Mouse (Mus musculus) heart, postnatal 14 days (tissue): ENCODE measurements at regions not wholly inside any gene's neighbourhood (a gene's known extent, or its start where the extent isn't known, plus 50 kb on each side); places are given as distances from the start of the nearest gene placed in this dataset.
A peak's percentile ranks its signal among the peaks of the same experiment; 100 is the strongest.
"Not testable (repeated sequence)": the region's sequence is repeated elsewhere in the genome, so short reads cannot be mapped to it uniquely, and the experiment has no call there.

Experiments
- DNase-seq, 2 experiments: peaks; one replicate each; pipeline ENCODE4 v3.0.0; 2021 to 2022
- intact Hi-C: fragments of 180-260 bp; cut with DNase I; formaldehyde crosslinking; loops from one replicate; pipeline ENCODE4 v1.15.1; 2025

- no peak for DNase-seq
- intact Hi-C loops: no loop called here
Observed at GRCm38 (mm10) chr5:102123285-102123684, 53.6 kb upstream of the Wdfy3 start.

GRCm38 (mm10) chr5:102126737-102127136 is 57.0 kb upstream of the Wdfy3 start:
- DNase-seq: peak; percentile 35 to 51
- intact Hi-C loops: no loop called here

GRCm38 (mm10) chr5:102147991-102148390 is 78.3 kb upstream of the Wdfy3 start:
- intact Hi-C loops: loop anchor here (5.0 to 10.0 kb wide), 2 partner anchors 544 to 727 kb away; no protein-coding TSS in a partner anchor
- DNase-seq: no peak

- peak; percentile 65 to 82 for DNase-seq
- intact Hi-C loops: loop anchor here (5.0 to 10.0 kb wide), 2 partner anchors 543 to 725 kb away; no protein-coding TSS in a partner anchor
Observed at GRCm38 (mm10) chr5:102149481-102150129, 79.9 kb upstream of the Wdfy3 start.

- no peak for DNase-seq
- intact Hi-C loops: no loop called here
Observed at GRCm38 (mm10) chr5:102159621-102160020, 89.9 kb upstream of the Wdfy3 start.

- intact Hi-C loops: no loop called here
- DNase-seq: no peak
Observed at GRCm38 (mm10) chr5:102167981-102168380, 98.3 kb upstream of the Wdfy3 start.

GRCm38 (mm10) chr5:102171808-102172207 is 102.1 kb upstream of the Wdfy3 start:
- no peak for DNase-seq
- intact Hi-C loops: no loop called here

GRCm38 (mm10) chr5:102180250-102180649 is 110.5 kb upstream of the Wdfy3 start:
- DNase-seq: no peak
- intact Hi-C loops: no loop called here

GRCm38 (mm10) chr5:102188951-102189350 is 119.2 kb upstream of the Wdfy3 start:
- intact Hi-C loops: not testable (repeated sequence)

GRCm38 (mm10) chr5:102206456-102206855 is 136.7 kb upstream of the Wdfy3 start:
- DNase-seq: no peak
- intact Hi-C loops: loop anchor here (5.0 kb wide), 1 partner anchor 666 kb away; no protein-coding TSS in a partner anchor

More at GRCm38 (mm10) chr5:102188951-102189350, 119.2 kb upstream of the Wdfy3 start:
- DNase-seq: not testable (repeated sequence)

GRCm38 (mm10) chr5:102206953-102207352 is 137.2 kb upstream of the Wdfy3 start:
- intact Hi-C loops: loop anchor here (1.0 to 5.0 kb wide), 2 partner anchors 485 to 665 kb away; no protein-coding TSS in a partner anchor
- peak; percentile 64 to 81 for DNase-seq

GRCm38 (mm10) chr5:102213145-102213544 is 143.4 kb upstream of the Wdfy3 start:
- DNase-seq: peak; percentile 16 to 40
- intact Hi-C loops: no loop called here

GRCm38 (mm10) chr5:102227131-102227530 is 157.4 kb upstream of the Wdfy3 start:
- DNase-seq: no peak
- intact Hi-C loops: no loop called here

- intact Hi-C loops: no loop called here
- no peak for DNase-seq
Observed at GRCm38 (mm10) chr5:102242614-102243013, 172.9 kb upstream of the Wdfy3 start.

GRCm38 (mm10) chr5:102244706-102245105 is 175.0 kb upstream of the Wdfy3 start:
- intact Hi-C loops: no loop called here

GRCm38 (mm10) chr5:102248747-102249146 is 179.0 kb upstream of the Wdfy3 start:
- intact Hi-C loops: no loop called here
- no peak for DNase-seq

More at GRCm38 (mm10) chr5:102244706-102245105, 175.0 kb upstream of the Wdfy3 start:
- DNase-seq: no peak

GRCm38 (mm10) chr5:102251076-102251475 is 181.4 kb upstream of the Wdfy3 start:
- intact Hi-C loops: no loop called here
- no peak for DNase-seq

GRCm38 (mm10) chr5:102253786-102254185 is 184.1 kb upstream of the Wdfy3 start:
- no peak for DNase-seq
- intact Hi-C loops: no loop called here

GRCm38 (mm10) chr5:102257104-102257503 is 187.4 kb upstream of the Wdfy3 start:
- intact Hi-C loops: no loop called here

GRCm38 (mm10) chr5:102261621-102262020 is 191.9 kb upstream of the Wdfy3 start:
- intact Hi-C loops: loop anchor here (10.0 kb wide), 1 partner anchor 213 kb away; no protein-coding TSS in a partner anchor
- no peak for DNase-seq

More at GRCm38 (mm10) chr5:102257104-102257503, 187.4 kb upstream of the Wdfy3 start:
- no peak for DNase-seq

GRCm38 (mm10) chr5:102266451-102266850 is 196.7 kb upstream of the Wdfy3 start:
- intact Hi-C loops: loop anchor here (10.0 kb wide), 1 partner anchor 208 kb away; no protein-coding TSS in a partner anchor

GRCm38 (mm10) chr5:102267150-102267549 is 197.4 kb upstream of the Wdfy3 start:
- DNase-seq: no peak
- intact Hi-C loops: loop anchor here (10.0 kb wide), 1 partner anchor 208 kb away; no protein-coding TSS in a partner anchor

More at GRCm38 (mm10) chr5:102266451-102266850, 196.7 kb upstream of the Wdfy3 start:
- no peak for DNase-seq
